Mouse (Mus musculus) thymus, adult 2 months (tissue): ENCODE results near the gene Kmt2b.

Experiments
- CTCF ChIP-seq: fragments of 200-500 bp; IDR thresholded peaks from 2 replicates; pipeline ENCODE4 v1.5.1; 2012; ENCODE audit warnings: mild to moderate bottlenecking, control low read depth, low read length, moderate library complexity, borderline replicate concordance; ENCODE audit not compliant: control insufficient read depth, poor library complexity, insufficient read depth; ENCODE audit errors: extremely low read depth
- POLR2A ChIP-seq: fragments of 200-500 bp; IDR thresholded peaks from 2 replicates; pipeline ENCODE4 v1.6.1; 2012; ENCODE audit warnings: mild to moderate bottlenecking, low read length, control low read depth, moderate library complexity; ENCODE audit not compliant: control insufficient read depth, poor library complexity, insufficient read depth; ENCODE audit errors: extremely low read depth

- no peak for TF ChIP-seq CTCF
- TF ChIP-seq POLR2A: no peak
Observed at GRCm38 (mm10) chr7:30550603-30551002, 37.9 kb downstream of the Kmt2b start.
